Mouse (Mus musculus): ENCODE data around the gene Nrxn1. TPM values are rescaled to one million over a fixed set of nuclear protein-coding genes. Genes with fewer than 3 reads are reported as not detected.

Nrxn1 gene
- polyA plus RNA-seq, 1 experiment = not detected

- 60% methylated on average over 1 of the region's 1 CpGs for WGBS
- H3K27ac ChIP-seq (ENCODE audit: insufficient read depth, low read depth, low read length) = no peak overlapping the region
- no peak for TF ChIP-seq CTCF (IDR thresholded peaks at IDR 0.05; ENCODE audit: insufficient read depth, low read depth, low read length)
- no peak for TF ChIP-seq POLR2A (IDR thresholded peaks at IDR 0.05; ENCODE audit: insufficient read depth, low read depth, low read length)
- H3K4me1 ChIP-seq (ENCODE audit: control insufficient read depth, insufficient read depth, low read length) = no peaks in the 10 kb centered on the region
- H3K4me3 ChIP-seq (ENCODE audit: insufficient read depth, low read depth, low read length) = no peak overlapping the region
Observed at GRCm38 (mm10) chr17:90997714-90998113, 95.2 kb downstream of the Nrxn1 start.

GRCm38 (mm10) chr17:90995436-90995835 is 97.4 kb downstream of the Nrxn1 start:
- 62% methylated on average over 1 of the region's 1 CpGs for WGBS
- Histone ChIP-seq H3K27ac (ENCODE audit: insufficient read depth, low read depth, low read length) (no peak overlapping the region), H3K4me3 (ENCODE audit: insufficient read depth, low read depth, low read length) (no peak overlapping the region), H3K4me1 (ENCODE audit: control insufficient read depth, insufficient read depth, low read length) (no peaks in the 10 kb centered on the region)
- TF ChIP-seq POLR2A (IDR thresholded peaks at IDR 0.05; ENCODE audit: insufficient read depth, low read depth, low read length) = no peak
- TF ChIP-seq CTCF (IDR thresholded peaks at IDR 0.05; ENCODE audit: insufficient read depth, low read depth, low read length) = no peak

- Histone ChIP-seq H3K27ac (ENCODE audit: insufficient read depth, low read depth, low read length) (no peak overlapping the region), H3K4me3 (ENCODE audit: insufficient read depth, low read depth, low read length) (no peak overlapping the region), H3K4me1 (ENCODE audit: control insufficient read depth, insufficient read depth, low read length) (no peaks in the 10 kb centered on the region)
- 84% methylated on average over 1 of the region's 1 CpGs for WGBS
- no peak for TF ChIP-seq CTCF (IDR thresholded peaks at IDR 0.05; ENCODE audit: insufficient read depth, low read depth, low read length)
- TF ChIP-seq POLR2A (IDR thresholded peaks at IDR 0.05; ENCODE audit: insufficient read depth, low read depth, low read length) = no peak
Observed at GRCm38 (mm10) chr17:90994247-90994646, 98.6 kb downstream of the Nrxn1 start.

GRCm38 (mm10) chr17:90990747-90991146 is 102.1 kb downstream of the Nrxn1 start:
- WGBS = 70% methylated on average over 2 of the region's 2 CpGs
- H3K4me3 ChIP-seq (ENCODE audit: insufficient read depth, low read depth, low read length) = no peak overlapping the region
- H3K27ac ChIP-seq (ENCODE audit: insufficient read depth, low read depth, low read length) = no peak overlapping the region
- no peaks in the 10 kb centered on the region for H3K4me1 ChIP-seq (ENCODE audit: control insufficient read depth, insufficient read depth, low read length)
- no peak for TF ChIP-seq POLR2A (IDR thresholded peaks at IDR 0.05; ENCODE audit: insufficient read depth, low read depth, low read length)
- TF ChIP-seq CTCF (IDR thresholded peaks at IDR 0.05; ENCODE audit: insufficient read depth, low read depth, low read length) = no peak

- no peak overlapping the region for H3K4me3 ChIP-seq (ENCODE audit: insufficient read depth, low read depth, low read length)
- TF ChIP-seq POLR2A (IDR thresholded peaks at IDR 0.05; ENCODE audit: insufficient read depth, low read depth, low read length) = no peak
- no peak for TF ChIP-seq CTCF (IDR thresholded peaks at IDR 0.05; ENCODE audit: insufficient read depth, low read depth, low read length)
- no peaks in the 10 kb centered on the region for H3K4me1 ChIP-seq (ENCODE audit: control insufficient read depth, insufficient read depth, low read length)
- WGBS = 65% methylated on average over 4 of the region's 4 CpGs
- no peak overlapping the region for H3K27ac ChIP-seq (ENCODE audit: insufficient read depth, low read depth, low read length)
Observed at GRCm38 (mm10) chr17:90962904-90963531, 129.9 kb downstream of the Nrxn1 start.

- H3K27ac ChIP-seq (ENCODE audit: insufficient read depth, low read depth, low read length) = no peak overlapping the region
- no peaks in the 10 kb centered on the region for H3K4me1 ChIP-seq (ENCODE audit: control insufficient read depth, insufficient read depth, low read length)
- H3K4me3 ChIP-seq (ENCODE audit: insufficient read depth, low read depth, low read length) = no peak overlapping the region
- TF ChIP-seq CTCF (IDR thresholded peaks at IDR 0.05; ENCODE audit: insufficient read depth, low read depth, low read length) = no peak
- no peak for TF ChIP-seq POLR2A (IDR thresholded peaks at IDR 0.05; ENCODE audit: insufficient read depth, low read depth, low read length)
- WGBS = 65% methylated on average over 2 of the region's 2 CpGs
Observed at GRCm38 (mm10) chr17:90955221-90955620, 137.7 kb downstream of the Nrxn1 start.

GRCm38 (mm10) chr17:90934929-90935328 is 157.9 kb downstream of the Nrxn1 start:
- no peak for TF ChIP-seq POLR2A (IDR thresholded peaks at IDR 0.05; ENCODE audit: insufficient read depth, low read depth, low read length)
- no peak for TF ChIP-seq CTCF (IDR thresholded peaks at IDR 0.05; ENCODE audit: insufficient read depth, low read depth, low read length)
- WGBS = 90% methylated on average over 2 of the region's 2 CpGs
- Histone ChIP-seq H3K27ac (ENCODE audit: insufficient read depth, low read depth, low read length) (no peak overlapping the region), H3K4me3 (ENCODE audit: insufficient read depth, low read depth, low read length) (no peak overlapping the region), H3K4me1 (ENCODE audit: control insufficient read depth, insufficient read depth, low read length) (no peaks in the 10 kb centered on the region)

GRCm38 (mm10) chr17:90913320-90913719 is 179.6 kb downstream of the Nrxn1 start:
- Histone ChIP-seq H3K4me3 (ENCODE audit: insufficient read depth, low read depth, low read length) (no peak overlapping the region), H3K27ac (ENCODE audit: insufficient read depth, low read depth, low read length) (no peak overlapping the region), H3K4me1 (ENCODE audit: control insufficient read depth, insufficient read depth, low read length) (no peaks in the 10 kb centered on the region)
- 82% methylated on average over 2 of the region's 2 CpGs for whole genome bisulfite sequencing
- TF ChIP-seq CTCF (IDR thresholded peaks at IDR 0.05; ENCODE audit: insufficient read depth, low read depth, low read length) (no peak), POLR2A (IDR thresholded peaks at IDR 0.05; ENCODE audit: insufficient read depth, low read depth, low read length) (no peak)

GRCm38 (mm10) chr17:90912746-90913145 is 180.1 kb downstream of the Nrxn1 start:
- no peak overlapping the region for H3K4me3 ChIP-seq (ENCODE audit: insufficient read depth, low read depth, low read length)
- H3K27ac ChIP-seq (ENCODE audit: insufficient read depth, low read depth, low read length) = no peak overlapping the region
- no peaks in the 10 kb centered on the region for H3K4me1 ChIP-seq (ENCODE audit: control insufficient read depth, insufficient read depth, low read length)
- TF ChIP-seq CTCF (IDR thresholded peaks at IDR 0.05; ENCODE audit: insufficient read depth, low read depth, low read length) (no peak), POLR2A (IDR thresholded peaks at IDR 0.05; ENCODE audit: insufficient read depth, low read depth, low read length) (no peak)
- 68% methylated on average over 2 of the region's 2 CpGs for WGBS

GRCm38 (mm10) chr17:90912341-90912740 is 180.5 kb downstream of the Nrxn1 start:
- no peak overlapping the region for H3K27ac ChIP-seq (ENCODE audit: insufficient read depth, low read depth, low read length)
- no peaks in the 10 kb centered on the region for H3K4me1 ChIP-seq (ENCODE audit: control insufficient read depth, insufficient read depth, low read length)
- no peak for TF ChIP-seq POLR2A (IDR thresholded peaks at IDR 0.05; ENCODE audit: insufficient read depth, low read depth, low read length)
- no peak for TF ChIP-seq CTCF (IDR thresholded peaks at IDR 0.05; ENCODE audit: insufficient read depth, low read depth, low read length)
- H3K4me3 ChIP-seq (ENCODE audit: insufficient read depth, low read depth, low read length) = no peak overlapping the region
